Mouse (Mus musculus) erythroblast, embryonic 14.5 days (primary cell): ENCODE results near the gene Duox2.

Experiments used
- GATA1 ChIP-seq: IDR thresholded peaks from 2 replicates; pipeline ENCODE4 v1.6.1; 2012; ENCODE audit warnings: low read length, inconsistent platforms, mixed read lengths
- TAL1 ChIP-seq: IDR thresholded peaks from 3 replicates; pipeline ENCODE4 v1.6.1; 2012; ENCODE audit warnings: low read length, inconsistent platforms, mixed read lengths

GRCm38 (mm10) chr2:122332222-122332621, 34.0 kb upstream of the Duox2 start:
- TF ChIP-seq TAL1 (no peak), GATA1 (no peak)
